Mouse (Mus musculus) ES-E14 (cell line): ENCODE results near the gene Amotl2. TPM values are rescaled to one million over a fixed set of nuclear protein-coding genes. Genes with fewer than 3 reads are reported as not detected.

Source experiments
- DNase-seq: peaks from one replicate; pipeline ENCODE4 v3.0.0-alpha.2; 2013; ENCODE audit warnings: low read depth, low spot score
- H3K27ac ChIP-seq: 2 replicates; pipeline ENCODE4 v1.5.1; 2012; ENCODE audit warnings: low read depth, mild to moderate bottlenecking, low read length, moderate library complexity, mixed read lengths; ENCODE audit not compliant: poor library complexity, insufficient read depth, severe bottlenecking
- H3K36me3 ChIP-seq: 2 replicates; pipeline ENCODE4 v1.6.1; 2012; ENCODE audit warnings: mild to moderate bottlenecking, low read length, moderate library complexity, mixed read lengths; ENCODE audit not compliant: control insufficient read depth, poor library complexity, insufficient read depth, severe bottlenecking
- H3K4me1 ChIP-seq, 2 experiments: fragments of 150-350 bp in 1 of 2; sonication (generic) in 1 of 2; 2 replicates each; pipeline ENCODE4 v1.6.1; 2012; ENCODE audit warnings: low read length in 2 of 2, mild to moderate bottlenecking in 1 of 2, mixed read lengths in 1 of 2; ENCODE audit not compliant: control insufficient read depth in 2 of 2, insufficient read depth in 2 of 2, poor library complexity in 1 of 2
- H3K4me3 ChIP-seq, 2 experiments: fragments of 150-350 bp in 1 of 2; sonication (generic) in 1 of 2; 2 replicates each; pipeline ENCODE4 v1.5.1; 2012; ENCODE audit warnings: low read length in 2 of 2, low read depth in 1 of 2, mild to moderate bottlenecking in 1 of 2, mixed read lengths in 1 of 2; ENCODE audit not compliant: insufficient read depth in 1 of 2, poor library complexity in 1 of 2, severe bottlenecking in 1 of 2
- H3K9ac ChIP-seq: 2 replicates; pipeline ENCODE4 v1.6.1; 2012; ENCODE audit warnings: low read depth, mild to moderate bottlenecking, low read length, mixed read lengths; ENCODE audit not compliant: poor library complexity, insufficient read depth, severe bottlenecking
- H3K9me3 ChIP-seq: fragments of 150-350 bp; sonication (generic); 2 replicates; pipeline ENCODE4 v1.6.1; 2012; ENCODE audit warnings: low read depth, mild to moderate bottlenecking, low read length; ENCODE audit not compliant: control insufficient read depth, insufficient read depth
- CHD2 ChIP-seq: IDR thresholded peaks from 2 replicates; pipeline ENCODE4 v1.6.1; 2014; ENCODE audit warnings: mild to moderate bottlenecking, low read depth, low read length, inconsistent platforms
- HCFC1 ChIP-seq: IDR thresholded peaks from 2 replicates; pipeline ENCODE4 v1.6.1; 2012; ENCODE audit warnings: low read length, inconsistent platforms, borderline replicate concordance; ENCODE audit not compliant: insufficient read depth
- MAFK ChIP-seq: IDR thresholded peaks from 2 replicates; pipeline ENCODE4 v1.6.1; 2014; ENCODE audit warnings: mild to moderate bottlenecking, low read depth, low read length, inconsistent platforms; ENCODE audit not compliant: insufficient read depth
- ZC3H11A ChIP-seq: IDR thresholded peaks from 2 replicates; pipeline ENCODE4 v1.6.1; 2012; ENCODE audit warnings: low read depth, mild to moderate bottlenecking, inconsistent platforms, low read length, borderline replicate concordance
- ZNF384 ChIP-seq: IDR thresholded peaks from 2 replicates; pipeline ENCODE4 v1.6.1; 2012; ENCODE audit warnings: low read depth, low read length, inconsistent platforms
- in situ Hi-C, 2 experiments: fragments of 600-800 bp; cut with MboI; formaldehyde crosslinking; loops; one replicate each; pipeline ENCODE4 v1.15.1; 2025; ENCODE audit warnings: low sequenced_read_pairs in 2 of 2, inconsistent platforms in 1 of 2; ENCODE audit not compliant: unreplicated experiment in 2 of 2
- total RNA-seq: library from RNA; depleted of rRNA; stranded (reverse); fragments of 300-350 nt; gene quantifications from 2 replicates; pipeline ENCODE4 v1.2.3, GENCODE M21; 2012

Amotl2 gene
- total RNA-seq, 1 experiment: 161 TPM

GRCm38 (mm10) chr9:102735231-102735630 is 18.8 kb downstream of the Amotl2 start:
- Histone ChIP-seq H3K4me1 (peaks cover 0 to 3% of the 10 kb centered on the region in 2 experiments; a peak in 1 of 4 replicates), H3K9me3 (no peaks in the 10 kb centered on the region), H3K9ac (no peak overlapping the region), H3K4me3 (no peak overlapping the region), H3K36me3 (peaks cover 29% of the 10 kb centered on the region), H3K27ac (no peak overlapping the region)
- in situ Hi-C loops: no loop called here
- TF ChIP-seq ZC3H11A (no peak), MAFK (no peak), ZNF384 (no peak), HCFC1 (no peak), CHD2 (no peak)
- no peak for DNase-seq

GRCm38 (mm10) chr9:102735996-102736395 is 19.5 kb downstream of the Amotl2 start:
- no peak overlapping the region for H3K27ac ChIP-seq
- no peaks in the 10 kb centered on the region for H3K9me3 ChIP-seq

GRCm38 (mm10) chr9:102737405-102737804 is 20.9 kb downstream of the Amotl2 start:
- peaks cover 0 to 3% of the 10 kb centered on the region in 2 experiments; a peak in 1 of 4 replicates for H3K4me1 ChIP-seq
- H3K9me3 ChIP-seq: no peaks in the 10 kb centered on the region
- DNase-seq: no peak
- H3K36me3 ChIP-seq: peaks cover 8% of the 10 kb centered on the region
- no peak overlapping the region for H3K9ac ChIP-seq
- H3K27ac ChIP-seq: no peak overlapping the region
- H3K4me3 ChIP-seq: no peak overlapping the region
- TF ChIP-seq ZNF384 (no peak), CHD2 (no peak), MAFK (no peak), ZC3H11A (no peak), HCFC1 (no peak)
- in situ Hi-C loops: no loop called here

More at GRCm38 (mm10) chr9:102735996-102736395, 19.5 kb downstream of the Amotl2 start:
- in situ Hi-C loops: no loop called here
- peaks cover 22% of the 10 kb centered on the region for H3K36me3 ChIP-seq
- H3K4me3 ChIP-seq: no peak overlapping the region
- H3K9ac ChIP-seq: no peak overlapping the region
- DNase-seq: no peak
- peaks cover 0 to 3% of the 10 kb centered on the region in 2 experiments; a peak in 1 of 4 replicates for H3K4me1 ChIP-seq
- TF ChIP-seq CHD2: no peak
- no peak for TF ChIP-seq ZC3H11A
- TF ChIP-seq HCFC1: no peak
- no peak for TF ChIP-seq ZNF384
- TF ChIP-seq MAFK: no peak

- no peak for TF ChIP-seq HCFC1
- in situ Hi-C loops: no loop called here
- Histone ChIP-seq H3K36me3 (no peaks in the 10 kb centered on the region), H3K27ac (no peak overlapping the region), H3K4me3 (no peak overlapping the region), H3K9me3 (no peaks in the 10 kb centered on the region), H3K9ac (no peak overlapping the region), H3K4me1 (no peaks in the 10 kb centered on the region)
- no peak for DNase-seq
Observed at GRCm38 (mm10) chr9:102746753-102747152, 30.3 kb downstream of the Amotl2 start.

GRCm38 (mm10) chr9:102747902-102748301 is 31.4 kb downstream of the Amotl2 start:
- Histone ChIP-seq H3K4me3 (no peak overlapping the region), H3K4me1 (no peaks in the 10 kb centered on the region), H3K27ac (no peak overlapping the region), H3K9ac (no peak overlapping the region), H3K36me3 (no peaks in the 10 kb centered on the region), H3K9me3 (no peaks in the 10 kb centered on the region)
- in situ Hi-C loops: no loop called here
- no peak for DNase-seq
- TF ChIP-seq HCFC1 (no peak), MAFK (no peak), CHD2 (no peak), ZNF384 (no peak), ZC3H11A (no peak)
